Mouse (Mus musculus): Measurements from ENCODE around the gene Zbtb20. TPM values are rescaled to one million over a fixed set of nuclear protein-coding genes. Genes with fewer than 3 reads are reported as not detected.

Gene Zbtb20
- polyA plus RNA-seq, 1 experiment: 5.9 TPM

GRCm38 (mm10) chr16:43506189-43506751 lies 630.6 kb downstream of the Zbtb20 start:
- TF ChIP-seq CTCF (IDR thresholded peaks at IDR 0.05; ENCODE audit: control insufficient read depth, insufficient read depth, insufficient replicate concordance, low read depth, low read length) (no peak), POLR2A (IDR thresholded peaks at IDR 0.05; ENCODE audit: control insufficient read depth, low read depth, low read length) (no peak)
- Histone ChIP-seq H3K27ac (ENCODE audit: control insufficient read depth, insufficient read depth, low read depth, low read length) (peak overlapping the region; percentile 62), H3K4me3 (ENCODE audit: control insufficient read depth, low read depth, low read length) (no peak overlapping the region), H3K4me1 (ENCODE audit: control insufficient read depth, insufficient read depth, low read length) (no peaks in the 10 kb centered on the region; the same call in 1 of the 2 replicates), H3K27me3 (ENCODE audit: control insufficient read depth, insufficient read depth, low read length) (no peaks in the 10 kb centered on the region), H3K36me3 (ENCODE audit: control insufficient read depth, insufficient read depth, low read length) (no peaks in the 10 kb centered on the region)

GRCm38 (mm10) chr16:43506771-43507405 lies 631.2 kb downstream of the Zbtb20 start:
- Histone ChIP-seq H3K27me3 (ENCODE audit: control insufficient read depth, insufficient read depth, low read length) (no peaks in the 10 kb centered on the region), H3K36me3 (ENCODE audit: control insufficient read depth, insufficient read depth, low read length) (no peaks in the 10 kb centered on the region), H3K4me3 (ENCODE audit: control insufficient read depth, low read depth, low read length) (no peak overlapping the region), H3K4me1 (ENCODE audit: control insufficient read depth, insufficient read depth, low read length) (no peaks in the 10 kb centered on the region; the same call in 1 of the 2 replicates), H3K27ac (ENCODE audit: control insufficient read depth, insufficient read depth, low read depth, low read length) (peak overlapping the region; percentile 44; the same call in 1 of the 2 replicates)
- TF ChIP-seq CTCF (IDR thresholded peaks at IDR 0.05; ENCODE audit: control insufficient read depth, insufficient read depth, insufficient replicate concordance, low read depth, low read length) (no peak), POLR2A (IDR thresholded peaks at IDR 0.05; ENCODE audit: control insufficient read depth, low read depth, low read length) (no peak)

- H3K36me3 ChIP-seq (ENCODE audit: control insufficient read depth, insufficient read depth, low read length): no peaks in the 10 kb centered on the region
- no peak overlapping the region for H3K27ac ChIP-seq (ENCODE audit: control insufficient read depth, insufficient read depth, low read depth, low read length)
- H3K4me3 ChIP-seq (ENCODE audit: control insufficient read depth, low read depth, low read length): no peak overlapping the region
- H3K27me3 ChIP-seq (ENCODE audit: control insufficient read depth, insufficient read depth, low read length): no peaks in the 10 kb centered on the region
- H3K4me1 ChIP-seq (ENCODE audit: control insufficient read depth, insufficient read depth, low read length): no peaks in the 10 kb centered on the region; the same call in 1 of the 2 replicates
- TF ChIP-seq POLR2A (IDR thresholded peaks at IDR 0.05; ENCODE audit: control insufficient read depth, low read depth, low read length): no peak
- TF ChIP-seq CTCF (IDR thresholded peaks at IDR 0.05; ENCODE audit: control insufficient read depth, insufficient read depth, insufficient replicate concordance, low read depth, low read length): no peak
These were observed 632.7 kb downstream of the Zbtb20 start for GRCm38 (mm10) chr16:43508166-43508998.

GRCm38 (mm10) chr16:43510516-43510915 lies 634.8 kb downstream of the Zbtb20 start:
- Histone ChIP-seq H3K36me3 (ENCODE audit: control insufficient read depth, insufficient read depth, low read length) (no peaks in the 10 kb centered on the region), H3K4me3 (ENCODE audit: control insufficient read depth, low read depth, low read length) (no peak overlapping the region), H3K27ac (ENCODE audit: control insufficient read depth, insufficient read depth, low read depth, low read length) (no peak overlapping the region), H3K27me3 (ENCODE audit: control insufficient read depth, insufficient read depth, low read length) (no peaks in the 10 kb centered on the region), H3K4me1 (ENCODE audit: control insufficient read depth, insufficient read depth, low read length) (no peaks in the 10 kb centered on the region)
- TF ChIP-seq POLR2A (IDR thresholded peaks at IDR 0.05; ENCODE audit: control insufficient read depth, low read depth, low read length): no peak
- no peak for TF ChIP-seq CTCF (IDR thresholded peaks at IDR 0.05; ENCODE audit: control insufficient read depth, insufficient read depth, insufficient replicate concordance, low read depth, low read length)

- H3K4me3 ChIP-seq (ENCODE audit: control insufficient read depth, low read depth, low read length): no peak overlapping the region
- no peaks in the 10 kb centered on the region for H3K4me1 ChIP-seq (ENCODE audit: control insufficient read depth, insufficient read depth, low read length)
- H3K36me3 ChIP-seq (ENCODE audit: control insufficient read depth, insufficient read depth, low read length): no peaks in the 10 kb centered on the region
- no peaks in the 10 kb centered on the region for H3K27me3 ChIP-seq (ENCODE audit: control insufficient read depth, insufficient read depth, low read length)
- TF ChIP-seq POLR2A (IDR thresholded peaks at IDR 0.05; ENCODE audit: control insufficient read depth, low read depth, low read length): no peak
- no peak for TF ChIP-seq CTCF (IDR thresholded peaks at IDR 0.05; ENCODE audit: control insufficient read depth, insufficient read depth, insufficient replicate concordance, low read depth, low read length)
- H3K27ac ChIP-seq (ENCODE audit: control insufficient read depth, insufficient read depth, low read depth, low read length): no peak overlapping the region
These were observed 635.9 kb downstream of the Zbtb20 start for GRCm38 (mm10) chr16:43511531-43511930.

- Histone ChIP-seq H3K36me3 (ENCODE audit: control insufficient read depth, insufficient read depth, low read length) (no peaks in the 10 kb centered on the region), H3K27ac (ENCODE audit: control insufficient read depth, insufficient read depth, low read depth, low read length) (no peak overlapping the region), H3K4me1 (ENCODE audit: control insufficient read depth, insufficient read depth, low read length) (no peaks in the 10 kb centered on the region), H3K27me3 (ENCODE audit: control insufficient read depth, insufficient read depth, low read length) (no peaks in the 10 kb centered on the region), H3K4me3 (ENCODE audit: control insufficient read depth, low read depth, low read length) (no peak overlapping the region)
- TF ChIP-seq POLR2A (IDR thresholded peaks at IDR 0.05; ENCODE audit: control insufficient read depth, low read depth, low read length): no peak
- no peak for TF ChIP-seq CTCF (IDR thresholded peaks at IDR 0.05; ENCODE audit: control insufficient read depth, insufficient read depth, insufficient replicate concordance, low read depth, low read length)
These were observed 638.3 kb downstream of the Zbtb20 start for GRCm38 (mm10) chr16:43513933-43514332.

- H3K4me3 ChIP-seq (ENCODE audit: control insufficient read depth, low read depth, low read length): no peak overlapping the region
- H3K27ac ChIP-seq (ENCODE audit: control insufficient read depth, insufficient read depth, low read depth, low read length): no peak overlapping the region
- no peaks in the 10 kb centered on the region for H3K36me3 ChIP-seq (ENCODE audit: control insufficient read depth, insufficient read depth, low read length)
- H3K4me1 ChIP-seq (ENCODE audit: control insufficient read depth, insufficient read depth, low read length): no peaks in the 10 kb centered on the region
- TF ChIP-seq POLR2A (IDR thresholded peaks at IDR 0.05; ENCODE audit: control insufficient read depth, low read depth, low read length) (no peak), CTCF (IDR thresholded peaks at IDR 0.05; ENCODE audit: control insufficient read depth, insufficient read depth, insufficient replicate concordance, low read depth, low read length) (no peak)
- H3K27me3 ChIP-seq (ENCODE audit: control insufficient read depth, insufficient read depth, low read length): no peaks in the 10 kb centered on the region
These were observed 639.9 kb downstream of the Zbtb20 start for GRCm38 (mm10) chr16:43515538-43515937.
